Mouse (Mus musculus) layer of hippocampus, adult 9-10 months (tissue): ENCODE measurements around the gene Vmn2r59.
"Not testable (repeated sequence)": the region's sequence is repeated elsewhere in the genome, so short reads cannot be mapped to it uniquely, and the experiment has no call there.

Experiments used
- DNase-seq: peaks from one replicate; pipeline ENCODE4 v3.0.0; 2022; ENCODE audit warnings: low spot score

The Vmn2r59 gene

GRCm38 (mm10) chr7:42058923-42059322, at the start of gene Vmn2r59:
Gene Vmn2r59 (minus strand): TSS chr7:42059023.
- DNase-seq, result no peak

GRCm38 (mm10) chr7:42107470-42107869, 48.6 kb upstream of the Vmn2r59 start, which contains the start of gene Vmn2r60:
Gene Vmn2r60 (plus strand): TSS chr7:42107770.
- DNase-seq, result no peak

GRCm38 (mm10) chr7:42107061-42107460, 48.2 kb upstream of the Vmn2r59 start:
- not testable (repeated sequence) for DNase-seq
